Mouse (Mus musculus): ENCODE results near the gene Stx11. TPM values are rescaled to one million over a fixed set of nuclear protein-coding genes. Genes with fewer than 3 reads are reported as not detected.
A peak's percentile ranks its signal among the peaks of the same experiment; 100 is the strongest.

Stx11 gene
- polyA plus RNA-seq, 1 experiment from 2014 or later = 3.5 TPM

GRCm38 (mm10) chr10:12981071-12981470 is 17.0 kb upstream of the Stx11 start:
- 77% methylated on average over 7 of the region's 7 CpGs for WGBS
- Histone ChIP-seq H3K4me2 (replicated peaks) (no peak overlapping the region), H3K27me3 (no peaks in the 10 kb centered on the region), H3K9me3 (no peaks in the 10 kb centered on the region), H3K4me1 (no peaks in the 10 kb centered on the region), H3K9ac (no peak overlapping the region), H3K36me3 (no peaks in the 10 kb centered on the region), H3K27ac (no peak overlapping the region), H3K4me3 (no peak overlapping the region)
- ATAC-seq (ENCODE audit: low FRiP score, low read depth) = no peak

GRCm38 (mm10) chr10:12977787-12978212 is 13.7 kb upstream of the Stx11 start:
- no peak overlapping the region for H3K9ac ChIP-seq
- WGBS = 89% methylated on average over 9 of the region's 9 CpGs
- H3K4me3 ChIP-seq = no peak overlapping the region
- H3K27me3 ChIP-seq = no peaks in the 10 kb centered on the region
- H3K4me2 ChIP-seq (replicated peaks) = no peak overlapping the region
- H3K27ac ChIP-seq = no peak overlapping the region
- no peak for ATAC-seq (ENCODE audit: low FRiP score, low read depth)
- no peaks in the 10 kb centered on the region for H3K36me3 ChIP-seq
- no peaks in the 10 kb centered on the region for H3K4me1 ChIP-seq
- no peaks in the 10 kb centered on the region for H3K9me3 ChIP-seq

- Histone ChIP-seq H3K27ac (no peak overlapping the region), H3K27me3 (no peaks in the 10 kb centered on the region), H3K4me3 (no peak overlapping the region), H3K4me2 (replicated peaks) (no peak overlapping the region), H3K9ac (no peak overlapping the region), H3K9me3 (no peaks in the 10 kb centered on the region), H3K36me3 (no peaks in the 10 kb centered on the region), H3K4me1 (no peaks in the 10 kb centered on the region)
- ATAC-seq (ENCODE audit: low FRiP score, low read depth) = no peak
- 89% methylated on average over 7 of the region's 7 CpGs for WGBS
Measured at GRCm38 (mm10) chr10:12976552-12976951, 12.5 kb upstream of the Stx11 start.

- Histone ChIP-seq H3K27me3 (no peaks in the 10 kb centered on the region), H3K4me3 (no peak overlapping the region), H3K9me3 (no peaks in the 10 kb centered on the region), H3K4me2 (replicated peaks) (no peak overlapping the region), H3K27ac (no peak overlapping the region), H3K4me1 (no peaks in the 10 kb centered on the region), H3K9ac (no peak overlapping the region), H3K36me3 (no peaks in the 10 kb centered on the region)
- ATAC-seq (ENCODE audit: low FRiP score, low read depth) = no peak
- 84% methylated on average over 7 of the region's 7 CpGs for WGBS
Measured at GRCm38 (mm10) chr10:12975957-12976356, 11.9 kb upstream of the Stx11 start.

GRCm38 (mm10) chr10:12975461-12975860 is 11.4 kb upstream of the Stx11 start:
- Histone ChIP-seq H3K4me1 (no peaks in the 10 kb centered on the region), H3K27ac (no peak overlapping the region), H3K4me2 (replicated peaks) (no peak overlapping the region), H3K4me3 (no peak overlapping the region), H3K36me3 (no peaks in the 10 kb centered on the region), H3K27me3 (no peaks in the 10 kb centered on the region), H3K9ac (no peak overlapping the region), H3K9me3 (no peaks in the 10 kb centered on the region)
- no peak for ATAC-seq (ENCODE audit: low FRiP score, low read depth)
- 89% methylated on average over 3 of the region's 3 CpGs for WGBS

- H3K9me3 ChIP-seq = no peaks in the 10 kb centered on the region
- no peaks in the 10 kb centered on the region for H3K36me3 ChIP-seq
- ATAC-seq (ENCODE audit: low FRiP score, low read depth) = no peak
- H3K4me2 ChIP-seq (replicated peaks) = no peak overlapping the region
- no peaks in the 10 kb centered on the region for H3K4me1 ChIP-seq
- H3K4me3 ChIP-seq = no peak overlapping the region
- WGBS = 91% methylated on average over 6 of the region's 6 CpGs
- H3K27ac ChIP-seq = no peak overlapping the region
- H3K9ac ChIP-seq = no peak overlapping the region
- H3K27me3 ChIP-seq = no peaks in the 10 kb centered on the region
Measured at GRCm38 (mm10) chr10:12974572-12974971, 10.5 kb upstream of the Stx11 start.

GRCm38 (mm10) chr10:12965669-12966180 is 1.6 kb upstream of the Stx11 start:
- Histone ChIP-seq H3K36me3 (no peaks in the 10 kb centered on the region), H3K4me2 (replicated peaks) (no peak overlapping the region), H3K9me3 (no peaks in the 10 kb centered on the region), H3K4me1 (peaks cover 4% of the 10 kb centered on the region; the same call in 1 of the 2 replicates), H3K4me3 (no peak overlapping the region), H3K27me3 (peaks cover 7% of the 10 kb centered on the region; the same call in 1 of the 2 replicates), H3K9ac (no peak overlapping the region), H3K27ac (no peak overlapping the region)
- WGBS = 58% methylated on average over 5 of the region's 5 CpGs
- ATAC-seq (ENCODE audit: low FRiP score, low read depth) = no peak

GRCm38 (mm10) chr10:12963362-12964147 is 543 bp downstream of the Stx11 start:
- Histone ChIP-seq H3K36me3 (no peaks in the 10 kb centered on the region), H3K27me3 (peaks cover 7% of the 10 kb centered on the region; the same call in 1 of the 2 replicates), H3K9me3 (no peaks in the 10 kb centered on the region), H3K4me2 (replicated peaks) (peak overlapping the region; percentile 80), H3K4me3 (peak overlapping the region; percentile 74), H3K4me1 (peaks cover 4% of the 10 kb centered on the region; the same call in 1 of the 2 replicates), H3K27ac (no peak overlapping the region), H3K9ac (peak overlapping the region; percentile 73)
- WGBS = 5% methylated on average over 29 of the region's 29 CpGs
- peak; percentile 63 for ATAC-seq (ENCODE audit: low FRiP score, low read depth)

GRCm38 (mm10) chr10:12962238-12962637 is 1.9 kb downstream of the Stx11 start:
- no peak overlapping the region for H3K4me3 ChIP-seq
- peaks cover 4% of the 10 kb centered on the region; the same call in 1 of the 2 replicates for H3K4me1 ChIP-seq
- no peak overlapping the region for H3K27ac ChIP-seq
- no peaks in the 10 kb centered on the region for H3K36me3 ChIP-seq
- no peak overlapping the region for H3K4me2 ChIP-seq (replicated peaks)
- no peaks in the 10 kb centered on the region for H3K9me3 ChIP-seq
- H3K9ac ChIP-seq = no peak overlapping the region
- peaks cover 7% of the 10 kb centered on the region; the same call in 1 of the 2 replicates for H3K27me3 ChIP-seq
- ATAC-seq (ENCODE audit: low FRiP score, low read depth) = no peak

- Histone ChIP-seq H3K4me2 (replicated peaks) (no peak overlapping the region), H3K9me3 (no peaks in the 10 kb centered on the region), H3K9ac (no peak overlapping the region), H3K36me3 (no peaks in the 10 kb centered on the region), H3K4me3 (no peak overlapping the region), H3K27me3 (peaks cover 7% of the 10 kb centered on the region; the same call in 1 of the 2 replicates), H3K4me1 (peaks cover 4% of the 10 kb centered on the region; the same call in 1 of the 2 replicates), H3K27ac (no peak overlapping the region)
- ATAC-seq (ENCODE audit: low FRiP score, low read depth) = no peak
- 86% methylated on average over 8 of the region's 8 CpGs for WGBS
Measured at GRCm38 (mm10) chr10:12961546-12961945, 2.6 kb downstream of the Stx11 start.

- Histone ChIP-seq H3K4me2 (replicated peaks) (no peak overlapping the region), H3K27ac (no peak overlapping the region), H3K4me3 (no peak overlapping the region), H3K9me3 (no peaks in the 10 kb centered on the region), H3K27me3 (peaks cover 2% of the 10 kb centered on the region; the same call in 1 of the 2 replicates), H3K4me1 (no peaks in the 10 kb centered on the region), H3K9ac (no peak overlapping the region), H3K36me3 (no peaks in the 10 kb centered on the region)
- no peak for ATAC-seq (ENCODE audit: low FRiP score, low read depth)
- WGBS = 83% methylated on average over 4 of the region's 4 CpGs
Measured at GRCm38 (mm10) chr10:12957271-12957670, 6.8 kb downstream of the Stx11 start.

GRCm38 (mm10) chr10:12955831-12956230 is 8.3 kb downstream of the Stx11 start:
- H3K27me3 ChIP-seq = no peaks in the 10 kb centered on the region
- no peaks in the 10 kb centered on the region for H3K9me3 ChIP-seq
- no peak for ATAC-seq (ENCODE audit: low FRiP score, low read depth)
- H3K4me2 ChIP-seq (replicated peaks) = no peak overlapping the region
- no peak overlapping the region for H3K27ac ChIP-seq
- WGBS = 51% methylated on average over 1 of the region's 1 CpGs
- no peaks in the 10 kb centered on the region for H3K36me3 ChIP-seq
- H3K9ac ChIP-seq = no peak overlapping the region
- H3K4me1 ChIP-seq = no peaks in the 10 kb centered on the region
- no peak overlapping the region for H3K4me3 ChIP-seq

All from limb, embryonic 13.5 days (tissue).